Mouse (Mus musculus) midbrain, embryonic 14.5 days (tissue): ENCODE results near the gene Apof. TPM values are rescaled to one million over a fixed set of nuclear protein-coding genes. Genes with fewer than 3 reads are reported as not detected.

ENCODE experiments used
- ATAC-seq: fragments of 200-750 bp; cut with Nextera tagmentation; 2 replicates; pipeline ENCODE4 v1.8.0; 2017; ENCODE audit warnings: moderate number of reproducible peaks, moderate library complexity; ENCODE audit not compliant: low FRiP score, low TSS enrichment
- DNase-seq: peaks from one replicate; pipeline ENCODE4 v3.0.0-alpha.2; 2015
- H3K27ac ChIP-seq: fragments of 300-500 bp; sonication (generic); replicated peaks from 2 replicates; pipeline ENCODE4 v1.5.1; 2014; ENCODE audit warnings: mild to moderate bottlenecking, low read depth, low read length, moderate library complexity
- H3K27me3 ChIP-seq: fragments of 300-500 bp; sonication (generic); 2 replicates; pipeline ENCODE4 v1.6.1; 2014; ENCODE audit warnings: low read length, control low read depth, mixed read lengths; ENCODE audit not compliant: control insufficient read depth, insufficient read depth
- H3K36me3 ChIP-seq: fragments of 300-500 bp; sonication (generic); 2 replicates; pipeline ENCODE4 v1.6.1; 2014; ENCODE audit warnings: low read length, control low read depth; ENCODE audit not compliant: control insufficient read depth, insufficient read depth
- H3K4me1 ChIP-seq: fragments of 300-500 bp; sonication (generic); 2 replicates; pipeline ENCODE4 v1.6.1; 2014; ENCODE audit warnings: mild to moderate bottlenecking, antibody characterized with exemption, low read length, control low read depth; ENCODE audit not compliant: control insufficient read depth, insufficient read depth
- H3K4me2 ChIP-seq: fragments of 300-500 bp; sonication (generic); 2 replicates; pipeline ENCODE4 v1.6.1; 2014; ENCODE audit warnings: mild to moderate bottlenecking, low read length, moderate library complexity
- H3K4me3 ChIP-seq: fragments of 300-500 bp; sonication (generic); replicated peaks from 2 replicates; pipeline ENCODE4 v1.5.1; 2014; ENCODE audit warnings: low read depth, low read length
- H3K9ac ChIP-seq: fragments of 300-500 bp; sonication (generic); replicated peaks from 2 replicates; pipeline ENCODE4 v1.6.1; 2014; ENCODE audit warnings: mild to moderate bottlenecking, low read length, moderate library complexity
- H3K9me3 ChIP-seq: fragments of 300-500 bp; sonication (generic); 2 replicates; pipeline ENCODE4 v1.6.1; 2016; ENCODE audit warnings: low read length, control low read depth, mixed read lengths; ENCODE audit not compliant: control insufficient read depth
- WGBS: fragments of 180-500 bp; shearing (Covaris S2); extraction: QIAGEN DNeasy Blood & Tissue Kit; methylation state at CpG from one replicate; pipeline ENCODE4 v1.1.7; 2014; 5-methylcytosine and 5-hydroxymethylcytosine counted together
- polyA plus RNA-seq: library from polyadenylated mRNA; unstranded; fragments of >200 nt; fragmentation: Nextera tagmentation; extraction: Ambion mirVana; gene quantifications from 2 replicates; pipeline ENCODE4 v1.2.1, GENCODE M21; 2014

The Apof gene
- polyA plus RNA-seq, 1 experiment from 2014 or later = not detected

DNA sequence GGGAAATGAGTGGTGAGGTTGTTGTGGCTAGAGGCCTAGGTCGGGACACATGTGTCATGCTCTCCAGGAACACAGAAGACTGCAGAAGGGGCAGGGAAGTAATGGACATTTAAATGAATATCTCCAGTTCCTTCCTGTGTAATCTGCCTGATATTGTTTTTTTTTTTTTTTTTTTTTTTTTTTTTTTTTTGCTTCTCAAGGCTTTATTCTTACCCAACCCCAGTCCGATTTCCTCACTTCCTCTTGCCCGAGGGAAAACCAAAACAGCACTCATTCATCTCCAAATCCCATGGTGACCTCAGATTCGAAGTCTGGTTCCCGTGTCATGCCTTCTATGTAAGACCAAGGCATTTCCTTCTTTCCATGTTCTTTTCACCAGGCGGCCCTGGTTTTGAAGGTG is 29.8 kb downstream of the Apof start:
- no peak overlapping the region for H3K9ac ChIP-seq
- ATAC-seq (no peak), DNase-seq (no peak)
- no peak overlapping the region for H3K4me2 ChIP-seq
- H3K9me3 ChIP-seq = no peaks in the 10 kb centered on the region
- no peaks in the 10 kb centered on the region for H3K27me3 ChIP-seq
- no peak overlapping the region for H3K4me3 ChIP-seq
- H3K4me1 ChIP-seq = peaks cover 6% of the 10 kb centered on the region
- no peak overlapping the region for H3K27ac ChIP-seq
- H3K36me3 ChIP-seq = no peaks in the 10 kb centered on the region
- WGBS = 78% methylated on average over 6 of the region's 6 CpGs

DNA sequence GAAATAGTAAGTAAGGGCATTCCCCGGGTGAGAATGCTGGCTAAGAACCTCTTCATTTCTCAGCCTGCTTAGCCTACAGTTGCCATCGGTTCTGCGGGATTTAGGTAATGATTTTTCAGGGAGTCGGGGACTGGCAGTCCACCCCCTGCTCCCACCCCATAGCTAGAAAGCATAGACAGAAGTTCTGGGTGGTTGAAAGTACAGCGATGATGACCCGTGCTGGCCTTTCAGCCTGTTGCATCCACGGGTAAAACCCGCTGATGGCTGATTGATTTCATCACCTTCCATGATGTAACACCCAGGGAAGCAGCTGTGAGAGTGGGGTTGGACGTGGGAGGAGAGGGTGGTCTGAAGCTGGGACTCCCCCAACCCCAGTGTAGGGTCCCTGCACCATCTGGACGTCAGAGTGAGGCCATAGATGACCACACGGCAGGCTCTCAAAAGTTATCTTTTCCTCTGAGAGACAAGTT is 30.3 kb downstream of the Apof start, which contains the start of gene Il23a:
Gene Il23a (minus strand): TSS at position 51 of the 470 bp plus-strand sequence.
- Histone ChIP-seq H3K4me3 (no peak within 1 kb of the TSS), H3K9me3 (no peaks in the 10 kb centered on the region), H3K36me3 (no peaks in the 10 kb centered on the region), H3K27ac (no peak within 1 kb of the TSS), H3K27me3 (no peaks in the 10 kb centered on the region), H3K4me2 (no peak within 1 kb of the TSS), H3K9ac (no peak within 1 kb of the TSS), H3K4me1 (peaks cover 7% of the 10 kb centered on the region)
- DNase-seq (no peak), ATAC-seq (no peak)
- WGBS = 83% methylated on average over 11 of the region's 11 CpGs

DNA sequence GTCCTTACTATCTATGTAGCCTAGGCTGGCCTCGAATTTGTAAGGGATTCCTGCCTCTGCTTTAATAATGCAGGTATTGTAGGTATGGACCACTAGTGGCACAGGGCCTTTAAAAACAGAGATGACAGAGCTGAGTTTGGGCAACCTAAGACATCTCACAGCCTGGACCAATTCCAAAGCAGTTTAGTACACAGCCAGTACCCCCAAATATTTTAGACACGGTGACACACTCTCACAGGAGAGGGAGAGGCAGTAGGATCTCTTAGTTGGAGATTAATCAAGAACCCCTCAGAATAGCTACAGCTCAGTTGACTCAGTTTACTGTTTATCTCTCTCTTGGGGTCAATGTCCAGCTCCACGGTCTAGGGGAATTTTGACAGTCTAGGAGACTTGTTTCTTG is 33.9 kb downstream of the Apof start:
- ATAC-seq (no peak), DNase-seq (no peak)
- WGBS = 41% methylated on average over 3 of the region's 3 CpGs
- Histone ChIP-seq H3K27me3 (no peaks in the 10 kb centered on the region), H3K4me3 (peak overlapping the region; percentile 42), H3K36me3 (no peaks in the 10 kb centered on the region), H3K4me1 (peaks cover 17% of the 10 kb centered on the region), H3K4me2 (peak overlapping the region; percentile 70), H3K9ac (peak overlapping the region; percentile 64), H3K9me3 (no peaks in the 10 kb centered on the region), H3K27ac (peak overlapping the region; percentile 95)

DNA sequence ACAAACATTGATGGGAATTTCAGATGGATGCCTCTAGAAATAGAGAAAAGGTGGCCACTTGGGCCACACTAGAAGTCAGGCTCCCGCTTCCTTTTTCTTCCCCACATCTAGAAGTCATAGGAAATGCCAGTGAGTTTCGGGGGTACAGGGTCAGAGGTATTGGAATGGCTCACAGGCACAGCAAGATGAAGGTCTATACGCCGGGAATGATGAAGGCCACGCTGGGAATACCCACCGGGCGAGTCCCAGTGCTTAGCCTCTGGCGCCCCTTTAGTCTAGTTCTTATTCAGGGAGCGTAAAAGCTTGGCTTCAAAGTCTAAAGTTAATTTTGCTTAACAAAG is 34.3 kb downstream of the Apof start:
- DNase-seq = no peak
- WGBS = under 1% methylated on average over 9 of the region's 9 CpGs
- no peaks in the 10 kb centered on the region for H3K27me3 ChIP-seq
- no peaks in the 10 kb centered on the region for H3K9me3 ChIP-seq
- H3K4me1 ChIP-seq = peaks cover 17% of the 10 kb centered on the region
- peak; percentile 60 for ATAC-seq
- peak overlapping the region; percentile 70 for H3K4me2 ChIP-seq
- H3K27ac ChIP-seq = peak overlapping the region; percentile 95
- no peaks in the 10 kb centered on the region for H3K36me3 ChIP-seq
- H3K4me3 ChIP-seq = peak overlapping the region; percentile 42
- H3K9ac ChIP-seq = peak overlapping the region; percentile 64

DNA sequence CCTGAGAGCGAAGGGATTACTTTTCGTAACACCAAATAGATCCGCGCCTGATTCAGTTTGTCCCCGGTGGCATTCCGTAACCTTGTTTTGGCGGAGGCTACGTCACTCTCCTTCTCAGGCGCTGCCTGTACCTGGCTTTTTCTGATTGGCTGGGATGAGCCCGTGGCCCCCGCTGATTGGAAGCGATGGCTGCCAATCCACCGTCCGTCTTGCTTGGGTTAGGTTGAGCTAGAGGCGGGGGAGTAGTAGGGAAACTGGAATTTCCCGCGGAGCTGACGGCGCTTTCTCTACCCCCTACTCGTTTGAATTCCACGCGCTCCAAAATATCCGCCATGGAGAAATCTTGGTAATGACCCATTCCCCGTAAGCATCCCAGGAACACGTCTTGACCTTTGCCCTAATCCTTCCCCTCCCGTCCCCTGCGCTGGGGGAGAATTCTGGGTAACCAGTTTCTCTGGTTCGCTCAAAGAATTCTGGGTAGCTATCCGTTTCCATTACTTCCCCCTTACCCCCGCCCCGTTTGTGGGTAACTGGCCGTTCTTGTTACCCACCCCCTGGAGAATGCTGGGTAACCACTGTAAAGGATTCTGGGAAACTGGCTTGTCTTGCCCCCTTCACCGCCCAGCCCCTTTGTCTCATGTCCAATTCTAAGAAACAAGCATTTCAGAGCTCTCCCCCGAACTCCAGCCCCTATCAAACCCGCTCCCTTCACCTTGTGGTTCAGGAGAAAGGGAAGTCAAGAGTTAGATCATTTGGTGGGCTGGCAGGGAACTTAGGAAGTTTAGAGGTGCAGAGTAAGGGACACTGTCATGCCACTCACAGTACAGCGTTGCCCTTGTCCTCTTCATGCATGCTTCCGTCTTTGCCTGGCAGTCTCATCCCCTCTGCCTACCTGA is 34.9 kb downstream of the Apof start, which contains the start of gene Pan2:
Gene Pan2 (plus strand): TSS at position 210 of the 896 bp plus-strand sequence.
- Histone ChIP-seq H3K36me3 (peaks cover 6% of the 10 kb centered on the region), H3K9me3 (no peaks in the 10 kb centered on the region), H3K27me3 (no peaks in the 10 kb centered on the region), H3K4me1 (peaks cover 17% of the 10 kb centered on the region), H3K4me2 (peak within 1 kb of the TSS; percentile 70), H3K9ac (peak within 1 kb of the TSS; percentile 64), H3K4me3 (peak within 1 kb of the TSS; percentile 42), H3K27ac (peak within 1 kb of the TSS; percentile 95)
- DNase-seq (peak; percentile 99), ATAC-seq (peak; percentile 100)
- 1% methylated on average over 37 of the region's 37 CpGs for WGBS

DNA sequence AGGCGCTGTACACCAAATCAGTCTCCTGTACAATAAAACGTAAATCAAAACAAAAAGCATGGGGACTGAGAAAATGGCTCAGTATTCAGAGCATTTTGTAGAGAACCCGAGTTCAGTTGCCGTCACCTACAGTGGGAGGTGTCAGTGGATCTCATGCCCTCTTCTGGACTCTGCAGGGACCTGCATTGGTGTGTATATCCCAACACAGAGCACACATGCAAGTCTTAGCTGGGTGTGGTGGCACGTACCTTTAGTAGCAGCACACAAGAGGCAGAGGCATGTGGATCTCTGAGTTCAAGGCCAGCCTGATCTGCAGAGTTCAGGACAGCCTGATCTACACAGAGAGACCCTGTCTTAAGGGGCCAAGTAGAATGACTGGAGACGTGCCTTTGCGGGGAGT is 41.2 kb downstream of the Apof start:
- H3K36me3 ChIP-seq = peaks cover 60% of the 10 kb centered on the region
- WGBS = 93% methylated on average over 7 of the region's 7 CpGs

DNA sequence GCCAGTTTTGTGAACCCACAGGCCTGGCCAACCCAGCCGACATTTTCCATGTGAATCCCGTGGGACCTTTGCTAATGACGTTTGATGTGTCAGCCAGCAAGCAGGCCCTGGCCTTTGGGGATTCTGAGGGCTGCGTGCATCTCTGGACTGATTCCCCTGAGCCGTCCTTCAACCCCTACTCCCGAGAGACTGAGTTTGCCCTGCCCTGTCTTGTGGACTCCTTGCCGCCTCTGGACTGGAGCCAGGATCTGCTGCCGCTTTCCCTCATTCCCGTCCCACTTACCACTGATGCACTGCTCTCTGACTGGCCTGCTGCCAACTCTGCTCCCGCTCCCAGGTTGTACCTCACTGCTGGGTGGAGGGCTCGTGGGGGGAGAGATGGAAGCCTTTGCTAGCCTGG is 41.7 kb downstream of the Apof start:
- 62% methylated on average over 11 of the region's 11 CpGs for WGBS
- H3K27ac ChIP-seq = 0 out of 2 replicates have a peak overlapping the region, but pooled peaks have one; percentile 32
- DNase-seq = peak; percentile 53
- no peaks in the 10 kb centered on the region for H3K4me1 ChIP-seq
- no peaks in the 10 kb centered on the region for H3K9me3 ChIP-seq
- H3K4me3 ChIP-seq = no peak overlapping the region
- no peak for ATAC-seq
- peaks cover 65% of the 10 kb centered on the region for H3K36me3 ChIP-seq
- H3K27me3 ChIP-seq = no peaks in the 10 kb centered on the region
- H3K4me2 ChIP-seq = no peak overlapping the region
- no peak overlapping the region for H3K9ac ChIP-seq

More for the DNA sequence above, 41.2 kb downstream of the Apof start:
- no peaks in the 10 kb centered on the region for H3K9me3 ChIP-seq
- H3K4me3 ChIP-seq = no peak overlapping the region
- DNase-seq (no peak), ATAC-seq (no peak)
- H3K4me1 ChIP-seq = 0 out of 2 replicates have a peak, but pooled peaks cover under 1% of the 10 kb centered on the region
- no peaks in the 10 kb centered on the region for H3K27me3 ChIP-seq
- 0 out of 2 replicates have a peak overlapping the region, but pooled peaks have one; percentile 32 for H3K27ac ChIP-seq
- H3K9ac ChIP-seq = no peak overlapping the region
- H3K4me2 ChIP-seq = no peak overlapping the region

DNA sequence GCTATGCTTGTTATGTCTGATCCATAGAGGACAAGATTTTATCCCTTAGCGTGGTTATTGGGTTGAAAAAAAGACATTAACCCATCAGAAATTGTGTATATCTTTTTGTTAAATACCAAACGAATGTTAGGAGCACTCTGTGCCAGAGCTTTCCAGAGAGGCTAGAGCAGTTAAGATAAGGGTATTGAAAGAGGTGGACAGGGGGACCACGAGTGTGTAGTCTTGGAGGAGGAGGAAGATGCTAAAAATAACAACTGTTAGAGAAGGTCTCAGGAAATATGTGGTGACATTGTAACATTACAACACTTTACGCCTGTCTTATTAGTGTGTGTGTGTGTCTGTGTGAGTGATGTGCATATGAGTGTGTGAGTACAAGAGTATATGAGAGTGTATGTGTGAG is 42.4 kb downstream of the Apof start:
- no peak for ATAC-seq
- Histone ChIP-seq H3K4me3 (no peak overlapping the region), H3K4me1 (no peaks in the 10 kb centered on the region), H3K9me3 (no peaks in the 10 kb centered on the region), H3K27me3 (no peaks in the 10 kb centered on the region), H3K36me3 (peaks cover 72% of the 10 kb centered on the region), H3K4me2 (no peak overlapping the region), H3K9ac (no peak overlapping the region), H3K27ac (no peak overlapping the region)
- DNase-seq = no peak
- WGBS = 89% methylated on average over 4 of the region's 4 CpGs

DNA sequence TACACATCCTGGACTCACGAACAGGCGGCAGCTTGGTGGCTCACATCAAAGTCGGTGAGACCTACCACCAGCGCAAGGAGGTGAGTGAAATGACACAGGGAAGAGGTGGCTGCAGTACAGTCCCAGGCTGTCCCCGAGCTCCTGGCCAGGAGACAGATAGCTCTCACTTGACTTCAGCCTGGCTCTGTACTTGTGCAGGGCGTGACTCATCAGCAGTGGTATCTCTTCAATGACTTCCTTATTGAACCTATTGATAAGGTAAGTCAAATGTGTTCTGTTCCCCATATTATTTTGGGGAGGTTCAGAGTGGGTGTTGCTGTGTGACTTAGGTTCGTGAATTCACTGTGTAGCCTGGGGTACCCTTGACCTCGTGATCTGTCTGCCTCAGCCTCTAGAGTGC is 47.1 kb downstream of the Apof start:
- H3K36me3 ChIP-seq = peaks cover 88% of the 10 kb centered on the region
- DNase-seq = no peak
- no peak overlapping the region for H3K4me2 ChIP-seq
- H3K27ac ChIP-seq = no peak overlapping the region
- H3K9me3 ChIP-seq = no peaks in the 10 kb centered on the region
- H3K9ac ChIP-seq = no peak overlapping the region
- 93% methylated on average over 8 of the region's 8 CpGs for WGBS
- no peaks in the 10 kb centered on the region for H3K4me1 ChIP-seq
- ATAC-seq = no peak
- no peaks in the 10 kb centered on the region for H3K27me3 ChIP-seq
- no peak overlapping the region for H3K4me3 ChIP-seq
